Mouse (Mus musculus) stomach, postnatal 0 days (tissue): ENCODE data around the gene Tsc1.

Experiments
- CTCF ChIP-seq: IDR thresholded peaks from 2 replicates; pipeline ENCODE4 v1.5.1; 2016; ENCODE audit warnings: antibody characterized with exemption, low read depth, mild to moderate bottlenecking, moderate library complexity
- EP300 ChIP-seq: optimal IDR thresholded peaks from 2 replicates; pipeline ENCODE3; 2016; ENCODE audit warnings: antibody characterized with exemption

GRCm38 (mm10) chr2:28610716-28611406, 30.2 kb upstream of the Tsc1 start:
- TF ChIP-seq CTCF (no peak), EP300 (no peak)
